Mouse (Mus musculus) midbrain, embryonic 11.5 days (tissue): ENCODE results near the gene Alk. TPM values are rescaled to one million over a fixed set of nuclear protein-coding genes. Genes with fewer than 3 reads are reported as not detected.

Experiments used
- ATAC-seq: fragments of 200-750 bp; cut with Nextera tagmentation; 2 replicates; pipeline ENCODE4 v1.8.0; 2017; ENCODE audit warnings: moderate TSS enrichment, moderate library complexity; ENCODE audit not compliant: low FRiP score
- DNase-seq: peaks from one replicate; pipeline ENCODE4 v3.0.0; 2015; ENCODE audit warnings: low spot score; ENCODE audit errors: missing footprints
- H3K27ac ChIP-seq: fragments of 300-500 bp; sonication (generic); 2 replicates; pipeline ENCODE4 v1.5.1; 2014; ENCODE audit warnings: low read depth, low read length
- H3K27me3 ChIP-seq: fragments of 300-500 bp; sonication (generic); 2 replicates; pipeline ENCODE4 v1.6.1; 2014; ENCODE audit warnings: mild to moderate bottlenecking, low read length, moderate library complexity, mixed read lengths; ENCODE audit not compliant: control insufficient read depth, insufficient read depth
- H3K36me3 ChIP-seq: fragments of 300-500 bp; sonication (generic); 2 replicates; pipeline ENCODE4 v1.6.1; 2014; ENCODE audit warnings: mild to moderate bottlenecking, low read length, moderate library complexity, mixed read lengths; ENCODE audit not compliant: control insufficient read depth, insufficient read depth
- H3K4me1 ChIP-seq: fragments of 300-500 bp; sonication (generic); 2 replicates; pipeline ENCODE4 v1.6.1; 2014; ENCODE audit warnings: low read length; ENCODE audit not compliant: control insufficient read depth, insufficient read depth
- H3K4me2 ChIP-seq: fragments of 300-500 bp; sonication (generic); 2 replicates; pipeline ENCODE4 v1.6.1; 2014; ENCODE audit warnings: mild to moderate bottlenecking, moderate library complexity
- H3K4me3 ChIP-seq: fragments of 300-500 bp; sonication (generic); 2 replicates; pipeline ENCODE4 v1.5.1; 2014; ENCODE audit warnings: low read depth, low read length
- H3K9ac ChIP-seq: fragments of 300-500 bp; sonication (generic); 2 replicates; pipeline ENCODE4 v1.6.1; 2014; ENCODE audit warnings: low read length
- H3K9me3 ChIP-seq: fragments of 300-500 bp; sonication (generic); 2 replicates; pipeline ENCODE4 v1.6.1; 2016; ENCODE audit warnings: low read length; ENCODE audit not compliant: control insufficient read depth
- WGBS: fragments of 180-500 bp; shearing (Covaris S2); extraction: QIAGEN DNeasy Blood & Tissue Kit; methylation state at CpG from one replicate; pipeline ENCODE4 v1.1.7; 2014; 5-methylcytosine and 5-hydroxymethylcytosine counted together
- polyA plus RNA-seq: library from polyadenylated mRNA; unstranded; fragments of >200 nt; fragmentation: Nextera tagmentation; extraction: Ambion mirVana; gene quantifications from 2 replicates; pipeline ENCODE4 v1.2.1, GENCODE M21; 2014

Alk gene
- polyA plus RNA-seq, 1 experiment from 2014 or later: 0.18 TPM

DNA sequence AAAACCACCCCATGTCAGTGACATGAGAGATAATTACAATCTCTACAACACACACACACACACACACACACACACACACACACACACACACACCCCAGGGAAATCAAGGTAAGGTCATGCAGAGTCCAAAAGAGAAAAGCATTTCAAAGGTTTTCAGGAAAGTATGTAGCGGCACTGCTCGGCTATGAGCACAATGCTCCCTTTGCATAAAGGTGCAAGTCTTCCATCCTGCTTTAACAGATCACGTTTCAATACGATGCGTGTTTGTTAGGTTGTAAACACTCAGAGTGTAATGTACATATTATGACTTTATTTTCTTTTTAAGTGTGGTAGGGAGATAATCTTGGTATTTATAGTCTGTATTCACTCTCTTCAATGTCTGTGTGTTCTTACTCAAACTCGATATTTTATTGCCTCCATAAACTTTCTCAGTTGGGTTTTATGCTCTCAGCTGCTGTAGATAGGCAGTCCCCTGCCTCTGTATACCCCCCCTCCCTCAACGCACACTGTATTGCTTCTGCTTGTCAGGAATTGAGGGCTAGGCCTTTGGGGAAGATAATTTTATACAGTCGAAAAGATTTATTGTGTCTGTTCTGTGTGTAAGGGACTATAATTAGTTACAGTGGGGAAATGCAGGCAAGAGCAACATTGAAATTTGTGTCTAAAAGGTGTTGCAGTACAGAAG, 780.7 kb downstream of the Alk start:
- Histone ChIP-seq H3K9ac (no peak overlapping the region), H3K9me3 (no peaks in the 10 kb centered on the region), H3K27ac (no peak overlapping the region), H3K4me1 (no peaks in the 10 kb centered on the region), H3K4me3 (no peak overlapping the region), H3K27me3 (no peaks in the 10 kb centered on the region), H3K4me2 (no peak overlapping the region), H3K36me3 (no peaks in the 10 kb centered on the region)
- no peak for DNase-seq
- ATAC-seq: no peak
- 93% methylated on average over 8 of the region's 8 CpGs for WGBS

Other genes with a start within 250 kb of the Alk start
- 64.5 and 68.0 TPM in 2 replicates for gene Ypel5, start 231.8 kb upstream of the Alk start, polyA plus RNA-seq